Mouse (Mus musculus): Measurements from ENCODE around the gene Lonp1. TPM values are rescaled to one million over a fixed set of nuclear protein-coding genes. Genes with fewer than 3 reads are reported as not detected.

Gene Lonp1
- total RNA-seq (2023), result 10 to 100 TPM; 51.6 to 53.8 TPM

GRCm38 (mm10) chr17:56626754-56627470 is at the start of gene Lonp1:
Lonp1 (minus strand) TSS chr17:56626887.

GRCm38 (mm10) chr17:56672941-56673646 is 46.4 kb upstream of the Lonp1 start, which contains the start of gene Ranbp3:
Ranbp3 (plus strand) TSS chr17:56673294.

GRCm38 (mm10) chr17:56627530-56628277 is 1.0 kb upstream of the Lonp1 start, which contains the start of gene Catsperd:
Catsperd (plus strand) TSS chr17:56628143.

GRCm38 (mm10) chr17:56613236-56613844 is 13.3 kb downstream of the Lonp1 start, which contains the start of gene Rpl36:
Rpl36 (plus strand) TSS chr17:56613416.

GRCm38 (mm10) chr17:56609452-56610171 is 17.1 kb downstream of the Lonp1 start, which contains the start of gene 2410015M20Rik:
2410015M20Rik (minus strand) TSS chr17:56609771.

GRCm38 (mm10) chr17:56584257-56585130 is 42.2 kb downstream of the Lonp1 start, which contains the start of the genes Safb2 and Safb:
Safb2 (minus strand) TSS chr17:56584585.
Safb (plus strand) TSS chr17:56584825.

Other genes with a start within 250 kb of the Lonp1 start
- 10 to 100 TPM; 18.2 to 22.8 TPM for gene Ptprs, start 150.4 kb downstream of the Lonp1 start, total RNA-seq (2023)
- gene Znrf4, start 114.5 kb downstream of the Lonp1 start, total RNA-seq (2023), result not detected
- gene Gm20219, start 72.5 kb downstream of the Lonp1 start, total RNA-seq (2023), result 10 to 100 TPM; 10.7 to 14.3 TPM
- 100 to 1,000 TPM; 385 to 449 TPM for gene Safb2, start 42.3 kb downstream of the Lonp1 start, total RNA-seq (2023)
- gene Safb, start 42.1 kb downstream of the Lonp1 start, total RNA-seq (2023), result 100 to 1,000 TPM; 262 to 272 TPM
- gene 2410015M20Rik, start 17.1 kb downstream of the Lonp1 start, total RNA-seq (2023), result 100 to 1,000 TPM; 103 TPM
- gene Rpl36, start 13.5 kb downstream of the Lonp1 start, total RNA-seq (2023), result 1,000 to 10,000 TPM; 1,772 to 1,818 TPM
- 1 to 10 TPM; 1.0 to 1.1 TPM for gene Catsperd, start 1.3 kb upstream of the Lonp1 start, total RNA-seq (2023)
- gene Ranbp3, start 46.4 kb upstream of the Lonp1 start, total RNA-seq (2023), result 100 to 1,000 TPM; 106 to 112 TPM
- gene Ndufa11, start 90.9 kb upstream of the Lonp1 start, total RNA-seq (2023), result 10 to 100 TPM; 57.0 to 73.3 TPM
- gene Vmac, start 91.1 kb upstream of the Lonp1 start, total RNA-seq (2023), result 10 to 100 TPM; 10.9 to 15.9 TPM
- not detected for gene Nrtn, start 130.6 kb upstream of the Lonp1 start, total RNA-seq (2023)
- gene Dus3l, start 137.9 kb upstream of the Lonp1 start, total RNA-seq (2023), result 10 to 100 TPM; 57.0 to 57.2 TPM
- gene Prr22, start 143.4 kb upstream of the Lonp1 start, total RNA-seq (2023), result 1 to 10 TPM; 1.2 to 1.8 TPM
- gene Rfx2, start 204.1 kb upstream of the Lonp1 start, total RNA-seq (2023), result 10 to 100 TPM; 18.2 to 18.7 TPM
- gene Acsbg2, start 247.6 kb upstream of the Lonp1 start, total RNA-seq (2023), result not detected
- gene 1700061G19Rik, start 248.6 kb upstream of the Lonp1 start, total RNA-seq (2023), result 1 to 10 TPM; 1.3 to 1.4 TPM

Measured in T-cell, adult 66 days (primary cell).